Mouse (Mus musculus) spleen, postnatal 14 days (tissue): ENCODE data around the gene Wdr86.
"Not testable (repeated sequence)": the region's sequence is repeated elsewhere in the genome, so short reads cannot be mapped to it uniquely, and the experiment has no call there.

Experiments
- DNase-seq, 2 experiments: peaks; one replicate each; pipeline ENCODE4 v3.0.0; 2021 to 2022; ENCODE audit warnings: low spot score in 2 of 2

Gene Wdr86

DNA sequence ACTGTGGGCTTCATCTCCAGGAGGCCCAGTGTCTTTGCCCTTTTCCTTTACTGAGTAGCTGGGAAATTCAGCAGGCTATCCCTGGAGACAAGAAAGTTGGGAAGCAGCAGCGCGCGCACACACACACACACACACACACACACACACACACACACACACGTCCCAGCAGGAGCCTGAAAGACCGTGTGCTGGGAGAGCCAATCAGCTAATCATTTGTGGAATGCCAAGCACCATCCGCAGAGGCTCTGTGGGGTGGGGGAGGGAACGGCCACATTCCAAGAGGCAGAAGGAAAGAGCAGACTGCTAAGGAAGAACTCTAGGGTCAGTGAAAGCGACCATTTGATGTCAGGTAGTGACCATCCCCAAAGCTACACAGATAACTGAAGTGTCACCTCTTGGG, 2.6 kb upstream of the Wdr86 start:
- DNase-seq: no peak

DNA sequence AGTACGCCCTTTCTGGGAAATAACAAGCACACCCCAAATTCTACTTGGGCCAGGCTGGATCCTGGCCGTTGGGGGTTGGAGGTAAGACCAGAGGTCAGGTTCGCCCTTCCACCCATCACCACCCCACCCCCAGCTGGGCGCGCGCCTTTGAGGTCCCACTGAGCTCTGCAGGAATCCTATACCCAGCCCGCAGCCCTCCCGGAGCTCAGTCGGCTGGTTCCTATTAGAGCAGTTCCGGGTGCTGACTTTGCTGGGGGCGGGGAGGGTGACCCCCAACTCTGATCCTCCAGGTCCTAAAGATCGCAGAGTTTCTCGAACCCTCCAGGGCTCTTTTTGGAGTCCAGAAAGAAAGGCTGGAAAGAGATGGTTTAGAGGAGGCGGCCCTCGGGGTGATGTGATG, 459 bp upstream of the Wdr86 start:
- no peak for DNase-seq

DNA sequence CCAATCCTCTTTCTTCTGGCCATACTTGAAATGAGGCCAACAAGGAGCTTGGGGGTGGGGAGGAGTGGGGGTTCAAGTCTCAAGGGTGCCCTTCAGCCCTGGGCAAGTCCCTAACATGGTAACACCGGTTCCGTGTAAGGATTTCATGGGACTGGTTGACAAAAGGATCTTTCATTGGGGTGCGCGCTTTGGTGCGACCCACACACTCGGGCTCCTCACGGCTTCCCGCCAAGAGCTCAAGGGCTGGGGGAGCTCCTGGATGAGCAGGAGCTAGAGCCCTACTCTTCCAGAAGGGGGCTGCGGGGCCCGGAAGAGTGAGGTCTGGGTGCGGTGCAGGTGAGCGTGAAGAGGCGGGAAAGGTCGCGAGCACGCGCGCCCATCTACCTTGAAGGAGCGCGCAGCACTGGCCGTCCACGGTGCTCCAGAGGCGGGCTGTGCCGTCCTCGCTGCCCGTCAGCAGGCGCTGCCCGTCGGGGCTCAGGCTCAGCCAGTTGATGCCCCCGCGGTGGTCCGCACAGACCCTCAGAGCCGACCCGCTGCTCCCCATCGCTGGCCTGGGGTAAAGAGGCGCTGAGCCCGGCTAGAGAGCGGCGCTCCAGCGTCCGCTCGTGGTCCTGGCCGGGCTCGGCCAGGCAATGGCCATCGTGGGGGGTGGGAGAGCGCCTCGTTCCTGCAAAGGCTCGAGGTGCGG, 585 bp downstream of the Wdr86 start:
- no peak for DNase-seq

DNA sequence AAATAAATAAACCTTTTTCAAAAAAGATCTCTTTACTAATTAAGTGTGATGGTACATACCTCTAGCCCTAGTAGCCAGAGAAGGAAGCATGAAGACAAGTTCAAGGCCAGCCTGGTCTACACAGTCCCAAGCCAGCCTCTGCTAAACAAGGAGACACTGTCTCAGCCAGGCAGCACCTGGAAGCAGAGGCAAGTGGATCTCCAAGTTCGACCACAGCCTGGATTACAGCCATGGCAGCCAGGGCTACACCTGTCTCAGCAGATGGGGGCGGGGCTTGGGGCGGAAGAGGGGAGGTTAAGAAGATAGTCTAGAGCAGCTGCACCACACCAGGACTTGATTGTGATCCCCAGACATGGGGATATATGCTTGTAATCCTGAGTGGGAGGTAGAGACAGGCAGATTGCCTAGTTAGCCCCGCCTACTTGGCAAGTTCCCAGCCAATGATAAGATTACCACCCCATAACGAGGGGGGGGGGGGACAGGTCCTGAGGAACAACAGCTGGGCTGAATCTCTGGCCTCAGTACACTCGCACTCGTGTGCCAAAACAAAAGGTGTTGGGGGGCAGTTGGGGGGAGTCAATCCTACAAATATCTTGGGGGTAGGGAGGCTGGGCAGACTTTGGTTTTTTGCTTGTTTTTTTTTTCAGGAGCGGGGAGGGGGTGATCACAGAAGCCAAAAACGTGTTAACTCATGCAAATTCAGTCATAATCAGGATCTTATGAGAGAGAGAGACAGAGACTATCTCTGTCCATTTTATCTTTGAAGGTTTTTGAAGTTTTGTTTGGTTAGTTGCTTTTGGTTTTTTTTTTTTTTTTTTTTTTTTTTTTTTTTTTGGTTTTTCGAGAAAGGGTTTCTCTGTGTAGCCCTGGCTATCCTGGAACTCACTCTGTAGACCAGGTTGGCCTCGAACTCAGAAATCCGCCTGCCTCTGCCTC, 3.4 kb downstream of the Wdr86 start:
- DNase-seq: no peak

DNA sequence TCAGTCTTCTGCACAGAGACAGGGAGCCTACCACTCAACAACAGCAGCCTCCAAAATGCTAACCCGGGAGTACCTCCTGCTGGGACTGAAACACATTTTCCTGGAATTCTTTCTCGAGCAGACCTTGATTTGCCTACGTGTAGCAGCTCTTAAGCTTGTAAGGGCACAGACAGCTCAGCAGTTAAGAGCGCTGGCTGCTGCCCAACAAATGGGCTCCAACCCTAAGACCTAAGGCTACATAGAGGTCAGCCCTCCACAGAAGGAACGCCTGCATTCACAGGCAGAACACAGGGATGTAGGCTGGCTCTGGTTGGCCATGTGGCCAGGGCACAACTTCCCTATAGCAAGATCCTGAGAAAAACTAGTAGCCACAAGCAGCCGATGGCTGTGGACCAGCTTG, 4.6 kb downstream of the Wdr86 start:
- DNase-seq: no peak

DNA sequence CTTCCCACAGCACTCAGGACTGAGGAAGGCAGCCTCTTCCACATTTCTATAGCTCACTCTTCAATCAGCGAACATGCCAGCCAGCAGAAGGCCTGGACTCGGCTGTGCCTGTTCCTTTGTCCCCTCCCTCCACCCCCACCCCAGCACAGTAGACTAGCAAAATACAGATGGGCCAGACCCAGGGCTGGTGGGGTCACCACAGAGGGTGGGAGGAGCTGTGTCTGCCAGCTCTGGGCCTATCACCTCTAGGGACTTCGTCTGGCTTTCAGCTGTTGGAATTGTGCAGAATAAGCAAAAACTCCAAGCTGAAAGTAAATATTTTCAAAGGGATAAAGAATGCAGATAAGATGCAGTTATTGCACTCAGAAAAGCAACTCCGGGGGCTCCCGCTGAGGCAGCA, 5.7 kb downstream of the Wdr86 start:
- DNase-seq: no peak

DNA sequence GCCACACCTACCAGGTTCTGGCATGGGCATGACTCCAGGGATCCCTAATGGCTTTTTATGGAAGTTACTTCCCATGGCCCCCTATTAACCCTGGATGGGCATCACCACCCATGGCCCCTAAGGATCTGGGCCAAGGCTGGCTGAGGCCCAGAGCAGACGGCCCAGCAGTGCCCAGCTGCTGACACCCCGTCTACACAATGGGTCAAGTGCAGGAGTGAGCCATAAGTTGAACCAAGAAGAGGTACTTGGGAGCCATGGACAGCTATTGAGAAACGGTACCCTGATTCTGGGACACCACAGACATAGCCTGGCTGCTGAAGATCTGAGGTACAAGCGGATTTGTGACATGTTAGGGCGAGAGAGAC, 6.3 kb downstream of the Wdr86 start:
- DNase-seq: no peak

DNA sequence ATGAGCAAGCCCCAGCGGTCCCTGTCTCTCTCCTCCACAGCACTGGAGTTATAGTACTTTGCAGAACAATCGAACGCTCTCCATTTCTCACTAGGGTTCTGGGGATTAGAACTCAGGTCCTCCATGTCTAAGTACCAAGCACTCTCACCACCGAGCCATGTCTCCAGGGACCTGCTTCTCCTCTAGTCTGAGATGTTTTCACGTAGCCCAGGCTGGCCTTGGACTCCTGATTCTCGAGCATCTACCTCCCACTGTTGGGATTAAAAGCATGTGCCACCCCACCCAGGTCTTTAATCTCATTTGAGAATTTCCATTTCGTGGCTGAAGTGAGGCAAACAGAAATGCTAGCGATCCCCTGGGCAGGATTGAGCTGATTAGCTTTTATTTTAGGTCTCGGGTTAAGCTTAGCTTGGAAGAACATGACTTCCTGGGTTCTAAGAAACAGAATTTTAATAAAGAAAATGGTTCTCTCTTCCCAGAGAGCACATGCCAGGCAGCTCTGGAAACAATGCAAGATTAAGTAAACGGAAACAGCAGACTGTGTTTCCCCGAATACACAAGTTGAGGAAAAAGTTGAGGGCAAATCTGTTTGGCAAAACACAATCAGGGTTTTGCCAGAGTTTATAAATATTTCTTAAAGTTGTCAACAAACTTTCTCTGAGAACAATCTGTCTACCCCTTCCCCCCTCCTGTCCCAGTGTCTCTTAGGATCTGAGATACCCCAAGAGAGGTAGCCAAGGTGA, 6.8 kb downstream of the Wdr86 start:
- no peak for DNase-seq

DNA sequence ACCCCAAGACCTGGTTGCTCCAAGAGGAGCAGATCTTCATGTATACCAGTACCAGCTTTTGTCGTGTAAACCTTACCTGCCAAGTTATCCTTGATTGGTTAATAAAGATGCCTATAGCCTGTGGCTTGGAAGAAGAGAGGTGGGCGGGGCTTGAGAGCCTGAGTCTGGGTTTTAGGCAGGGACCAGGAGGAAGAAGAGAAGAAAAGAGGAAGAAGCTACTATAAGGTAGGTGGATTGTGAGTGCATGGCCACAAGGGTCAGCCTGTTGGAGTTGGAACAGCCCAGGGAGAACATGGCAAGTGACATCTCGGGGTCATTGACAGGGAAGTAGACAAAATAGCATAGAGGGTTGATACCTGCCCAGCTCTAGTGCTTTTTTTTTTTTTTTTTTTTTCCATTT, 10.7 kb downstream of the Wdr86 start:
- DNase-seq: no peak

DNA sequence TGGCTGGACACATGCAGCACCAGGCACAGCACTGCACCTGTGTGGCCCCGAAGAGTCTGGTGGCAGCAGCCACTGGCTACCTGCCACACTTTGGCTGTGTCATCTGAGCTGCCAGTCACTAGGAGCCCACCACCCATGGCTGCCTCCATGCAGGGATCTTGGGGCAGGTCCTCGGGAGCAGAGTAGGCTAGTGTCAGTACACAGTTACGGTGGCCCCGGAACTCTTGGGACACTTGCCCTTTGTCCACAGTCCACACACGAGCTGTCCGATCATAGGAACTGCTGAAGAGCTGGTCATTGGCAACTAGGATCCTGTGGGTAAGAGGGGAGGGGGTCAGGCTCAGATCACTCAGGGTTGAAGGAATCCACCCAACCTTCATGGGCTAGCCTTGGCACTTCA, 12.5 kb downstream of the Wdr86 start:
- no peak for DNase-seq

DNA sequence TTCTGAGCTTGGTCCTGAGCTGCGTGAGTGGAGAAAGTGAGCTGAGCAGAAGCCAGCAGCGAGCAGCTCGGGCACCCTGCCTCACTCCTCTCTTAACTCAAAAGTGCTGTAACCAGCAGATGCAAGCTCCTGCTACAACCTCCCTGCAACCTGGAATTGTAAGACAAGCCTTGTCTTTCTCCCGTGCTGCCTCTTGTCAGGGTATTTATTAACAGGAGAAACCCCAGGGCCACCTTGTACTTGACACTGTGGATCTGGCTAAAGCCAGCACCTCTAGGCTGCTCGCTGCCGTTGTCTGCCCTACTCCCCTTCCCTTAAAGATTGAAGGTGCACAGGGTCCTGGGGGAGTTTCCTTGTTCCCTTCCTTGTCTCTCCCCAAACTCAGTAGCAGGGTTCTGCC, 16.5 kb downstream of the Wdr86 start:
- DNase-seq: no peak

DNA sequence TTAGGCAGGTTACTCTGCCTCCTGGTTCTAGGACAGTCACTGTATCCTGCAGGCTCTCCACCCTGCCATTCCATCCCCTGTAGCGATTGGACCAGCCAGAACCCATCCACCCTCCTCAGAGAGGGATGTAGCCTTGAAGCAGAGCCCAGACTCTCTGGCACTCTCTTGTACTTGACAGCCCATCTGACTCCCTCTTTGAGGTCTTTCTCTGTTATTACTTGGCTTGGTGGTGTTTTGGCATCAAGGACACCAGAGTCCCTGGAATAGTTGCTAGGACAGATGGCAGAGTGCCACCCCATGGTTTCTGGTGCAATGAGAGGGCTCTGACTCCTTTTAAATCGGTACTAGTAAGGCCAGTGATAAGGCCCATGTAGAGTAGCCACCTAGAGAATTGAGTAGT, 17.3 kb downstream of the Wdr86 start:
- DNase-seq: no peak

DNA sequence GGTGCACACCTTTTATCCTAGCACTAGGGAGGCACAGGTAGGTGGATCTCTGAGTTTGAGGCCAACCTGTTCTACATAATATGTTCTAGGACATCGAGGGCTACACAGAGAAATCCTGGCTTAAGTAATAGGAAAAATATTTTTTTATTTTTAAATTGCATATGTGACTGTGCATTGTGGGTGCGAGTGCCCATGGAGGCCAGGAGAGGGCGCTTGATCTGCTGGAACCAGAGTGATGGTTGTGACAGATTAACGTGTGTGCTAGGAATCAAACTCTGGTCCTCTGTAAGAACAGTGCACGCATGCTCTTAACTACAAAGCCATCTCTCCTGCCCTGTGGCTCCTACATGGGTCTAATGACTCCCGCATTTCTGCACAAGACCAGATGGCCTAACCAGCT, 18.9 kb downstream of the Wdr86 start:
- DNase-seq: no peak

DNA sequence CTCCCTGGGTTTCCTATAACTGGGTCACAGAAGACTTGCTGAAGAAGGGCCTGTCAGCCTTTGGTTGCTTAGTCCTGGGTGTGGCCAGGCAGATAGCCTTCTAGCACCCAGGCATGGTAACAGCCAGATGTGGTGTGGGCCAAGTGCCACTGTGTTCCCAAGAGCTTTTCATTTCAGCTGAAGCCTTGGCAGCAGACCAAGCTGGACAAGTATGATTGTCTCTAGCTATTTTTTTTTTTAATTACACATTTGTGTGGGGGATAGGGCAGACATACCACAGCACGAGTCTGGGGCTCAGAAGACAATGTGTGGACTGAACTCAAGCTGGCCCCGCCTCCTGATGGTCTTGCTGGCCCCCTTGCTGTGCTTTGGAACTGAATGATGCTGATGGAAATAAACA, 20.6 kb downstream of the Wdr86 start:
- no peak for DNase-seq

DNA sequence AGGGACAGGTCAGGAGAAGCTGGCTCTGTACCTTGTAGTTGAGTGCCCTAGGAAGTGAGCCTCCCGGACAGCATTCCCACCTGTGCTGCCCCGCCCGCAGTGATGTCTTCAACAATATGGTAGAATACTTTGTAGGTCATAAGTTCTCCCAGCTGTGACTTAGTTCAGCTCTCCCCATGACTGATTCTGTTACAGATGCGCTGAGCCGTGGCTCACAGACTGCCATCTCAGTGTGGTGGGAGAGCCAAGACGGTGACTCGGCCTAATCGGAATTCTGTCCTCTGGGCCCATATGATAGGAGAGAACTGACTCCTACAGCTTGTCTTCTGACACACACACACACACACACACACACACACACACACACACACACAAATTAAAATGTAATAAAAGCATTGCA, 25.9 kb downstream of the Wdr86 start:
- no peak for DNase-seq

DNA sequence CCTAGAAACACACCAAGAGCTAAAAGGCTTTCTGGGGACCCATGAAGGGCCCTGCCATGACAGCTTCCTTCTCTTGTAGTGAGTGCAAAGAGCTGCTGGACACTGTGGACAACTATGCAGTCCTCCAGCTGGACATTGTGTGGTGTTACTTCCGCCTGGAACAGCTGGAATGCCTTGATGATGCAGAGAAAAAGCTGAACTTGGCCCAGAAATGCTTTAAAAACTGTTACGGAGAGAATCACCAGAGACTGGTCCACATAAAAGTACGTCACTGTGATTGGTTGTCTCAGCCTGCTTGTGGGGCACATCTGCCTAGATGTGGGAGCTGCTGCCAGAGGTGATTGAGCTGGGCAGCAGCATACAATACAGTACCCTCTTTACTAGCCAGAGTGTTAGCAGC, 29.3 kb downstream of the Wdr86 start:
- no peak for DNase-seq

DNA sequence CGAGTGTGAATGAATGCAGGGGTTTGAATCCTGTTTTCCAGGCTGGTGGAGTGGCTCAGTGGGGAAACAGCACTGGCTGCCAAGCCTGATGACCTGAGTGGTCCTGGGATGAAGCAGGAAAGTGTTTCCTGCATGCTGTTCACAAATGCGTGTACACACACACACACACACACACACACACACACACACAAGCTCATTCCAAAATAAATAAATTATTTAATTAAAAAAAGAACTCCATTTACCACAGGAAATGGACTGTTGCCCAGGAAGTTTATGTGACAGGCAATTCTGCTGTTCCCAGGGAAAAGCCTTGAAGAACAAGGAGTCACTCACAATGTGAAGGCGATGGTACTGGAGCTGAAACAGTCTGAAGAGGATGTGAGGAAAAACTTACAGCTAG, 33.8 kb downstream of the Wdr86 start:
- no peak for DNase-seq

DNA sequence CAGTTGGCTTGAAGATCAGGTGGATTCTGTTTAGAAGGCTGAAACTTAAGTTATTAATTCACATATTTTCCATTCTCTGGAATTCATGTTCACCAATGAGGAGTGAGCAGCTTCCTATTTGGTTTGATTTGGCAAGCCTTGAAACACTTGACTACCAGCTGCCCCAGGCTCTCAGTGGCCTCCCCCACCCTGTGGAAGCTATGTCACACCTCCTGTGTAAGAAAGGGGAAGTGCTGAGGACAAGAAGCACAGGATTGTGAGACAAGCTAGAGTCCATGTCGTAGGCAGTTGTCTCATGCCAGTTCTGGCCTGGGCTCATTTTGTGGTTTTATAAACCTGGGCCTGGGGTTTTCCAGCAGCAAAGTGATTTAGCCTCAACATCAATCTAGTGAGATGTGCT, 42.8 kb downstream of the Wdr86 start:
- peak in 1 of 2 experiments; percentile 21 for DNase-seq

DNA sequence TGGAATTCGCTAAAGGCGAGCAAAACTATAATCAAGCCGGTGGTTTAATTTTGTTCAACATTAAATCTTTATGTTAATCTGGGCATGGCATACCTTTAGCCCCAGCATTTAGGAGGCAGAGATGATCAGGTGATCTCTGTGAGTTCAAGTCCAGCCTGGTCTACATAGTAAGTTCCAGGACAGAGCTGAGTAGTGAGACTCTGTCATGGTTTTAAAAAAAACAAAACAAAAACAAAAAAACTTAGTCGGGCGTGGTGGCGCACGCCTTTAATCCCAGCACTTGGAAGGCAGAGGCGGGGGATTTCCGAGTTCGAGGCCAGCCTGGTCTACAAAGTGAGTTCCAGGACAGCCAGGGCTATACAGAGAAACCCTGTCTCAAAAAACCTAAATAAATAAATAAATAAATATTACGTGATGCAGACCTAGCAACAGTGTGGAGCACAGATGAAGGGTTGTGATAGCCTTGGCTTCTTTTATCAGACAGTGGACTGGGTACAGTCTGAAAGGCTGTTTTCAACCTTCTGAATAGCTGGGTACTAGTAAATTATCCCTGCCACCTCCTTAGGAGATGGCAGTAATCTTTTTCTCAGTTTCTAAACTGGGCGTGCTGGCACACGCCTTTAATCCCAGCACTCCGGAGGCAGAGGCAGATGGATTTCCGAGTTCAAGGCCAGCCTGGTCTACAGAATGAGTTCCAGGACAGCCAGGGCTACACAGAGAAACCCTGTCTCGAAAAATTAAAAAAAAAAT, 43.7 kb downstream of the Wdr86 start:
- DNase-seq: not testable (repeated sequence)

DNA sequence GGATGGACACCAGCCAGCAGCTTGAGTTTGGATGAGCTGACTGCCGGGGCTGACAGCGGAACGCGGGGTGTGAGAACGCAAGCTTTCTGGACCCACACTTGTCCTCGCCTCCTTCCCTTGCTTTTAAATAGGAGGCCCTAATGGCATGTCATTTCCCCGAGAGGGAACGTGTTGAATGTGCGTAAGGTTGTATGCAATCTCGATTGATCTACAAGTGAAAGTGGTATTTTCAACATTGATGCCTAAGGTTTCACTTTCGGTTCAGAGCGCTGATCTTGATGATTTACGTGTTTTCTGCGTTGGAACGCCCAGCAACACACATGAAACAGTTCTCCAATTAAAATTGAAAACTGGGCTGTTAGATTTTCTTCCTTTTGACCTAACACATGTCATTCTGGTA, 44.4 kb downstream of the Wdr86 start:
- no peak for DNase-seq

DNA sequence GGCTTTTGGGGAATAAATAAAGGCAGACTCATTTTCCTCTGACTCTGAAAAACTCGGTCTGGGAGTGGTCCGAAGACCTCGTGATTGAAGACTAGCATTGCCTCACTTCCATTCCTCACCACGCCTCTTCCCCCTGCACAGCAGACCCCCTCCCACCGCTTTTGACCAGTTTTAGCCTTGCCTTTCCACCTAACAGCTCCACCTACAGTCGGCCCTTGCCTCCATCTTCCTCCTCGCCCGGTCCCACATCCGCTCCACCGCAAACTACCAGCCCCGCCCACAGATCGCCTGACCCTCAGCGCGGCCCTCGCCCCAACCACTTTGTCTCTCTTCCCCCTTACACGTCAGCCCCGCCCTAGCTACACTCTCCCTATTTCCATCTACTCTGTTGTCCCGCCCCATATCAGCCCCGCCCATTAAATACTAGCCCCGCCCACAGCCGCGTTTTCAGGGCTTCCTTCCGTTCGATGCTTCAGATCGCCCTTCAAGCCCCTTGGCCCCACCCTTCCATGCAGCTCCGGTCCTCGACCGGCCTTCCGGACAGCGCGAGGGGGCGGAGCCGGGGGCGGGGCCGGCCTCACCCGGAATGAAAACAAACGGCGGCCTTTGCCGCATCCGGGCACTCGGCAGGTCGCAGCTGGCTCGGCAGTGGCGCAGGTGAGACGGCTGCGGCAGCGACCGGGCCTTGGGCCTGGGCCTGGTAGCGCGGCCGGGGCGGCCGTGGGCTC, 45.0 kb downstream of the Wdr86 start, which contains the start of gene Nub1:
TSS of gene Nub1 (plus strand) at position 167 of the 728 bp plus-strand sequence.
- DNase-seq: peak; percentile 96 to 97
